Mouse (Mus musculus) heart, postnatal 14 days (tissue): Measurements from ENCODE around the gene Cytip. TPM values are rescaled to one million over a fixed set of nuclear protein-coding genes. Genes with fewer than 3 reads are reported as not detected.

Experiments used
- DNase-seq, 2 experiments: peaks; one replicate each; pipeline ENCODE4 v3.0.0; 2021 to 2022
- intact Hi-C: fragments of 180-260 bp; cut with DNase I; formaldehyde crosslinking; loops from one replicate; pipeline ENCODE4 v1.15.1; 2025
- long read RNA-seq, 2 experiments: library from polyadenylated mRNA; stranded (forward); transcript quantifications; one replicate each; pipeline ENCODE4 v2.0.0; 2021
- total RNA-seq, 2 experiments: library from RNA; stranded (reverse); gene quantifications; 2 replicates each; pipeline ENCODE4 v1.2.3; 2021

Cytip gene
- total RNA-seq, result 1 to 10 TPM; 1.1 to 4.7 TPM
- long read RNA-seq, experiment 1, full-length matches to known transcripts, result 3 of 3 reads
- long read RNA-seq, experiment 1, partial matches to known transcripts, result 0 of 3 reads
- long read RNA-seq, experiment 1, other reads (novel, unspliced or antisense), result 0 of 3 reads
- long read RNA-seq, experiment 2, result 0 reads

DNA sequence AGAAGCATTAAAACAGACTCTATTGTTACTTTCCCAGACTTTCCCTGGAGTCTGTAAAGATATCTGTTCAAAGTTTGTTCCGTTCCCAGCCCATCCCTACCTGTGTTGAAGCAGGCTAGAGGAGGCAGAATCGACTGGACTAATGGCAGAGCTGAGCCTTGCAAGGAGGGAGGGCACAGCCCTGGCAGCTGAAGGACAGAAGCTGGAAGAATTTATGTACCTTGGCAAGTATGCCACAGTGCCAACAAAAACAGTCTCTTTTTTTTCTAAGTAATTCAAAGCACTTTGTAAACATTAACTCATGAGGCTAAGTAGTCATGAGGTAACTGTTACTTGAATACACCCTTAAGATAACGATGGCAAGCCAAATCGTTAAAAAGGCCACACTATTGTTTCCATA, at the start of gene Cytip:
Cytip (minus strand) TSS at position 187 of the 400 bp plus-strand sequence.
- no peak for DNase-seq
- intact Hi-C loops, result loop anchor here (5.0 kb wide), 3 partner anchors 87 to 472 kb away; no protein-coding TSS in a partner anchor

DNA sequence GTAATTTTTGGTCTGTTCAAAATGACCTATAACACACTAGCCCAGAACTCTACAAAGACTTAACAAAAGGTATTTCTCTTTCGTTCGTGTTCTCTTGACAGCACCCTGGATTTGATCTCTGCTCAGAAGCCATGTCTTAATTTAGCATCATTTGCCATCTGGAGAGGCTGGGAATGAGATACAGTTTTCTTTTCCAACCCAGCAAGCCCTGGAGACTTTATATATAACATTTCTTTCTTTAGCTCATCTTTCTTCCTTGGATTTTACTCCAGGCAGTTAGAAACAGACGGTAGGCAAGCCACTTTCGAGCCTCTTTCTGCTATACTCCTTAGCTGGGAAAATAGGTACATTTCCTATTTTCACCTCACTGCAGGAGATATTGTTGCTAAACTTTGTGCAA, 45.3 kb upstream of the Cytip start:
- intact Hi-C loops, result no loop called here

DNA sequence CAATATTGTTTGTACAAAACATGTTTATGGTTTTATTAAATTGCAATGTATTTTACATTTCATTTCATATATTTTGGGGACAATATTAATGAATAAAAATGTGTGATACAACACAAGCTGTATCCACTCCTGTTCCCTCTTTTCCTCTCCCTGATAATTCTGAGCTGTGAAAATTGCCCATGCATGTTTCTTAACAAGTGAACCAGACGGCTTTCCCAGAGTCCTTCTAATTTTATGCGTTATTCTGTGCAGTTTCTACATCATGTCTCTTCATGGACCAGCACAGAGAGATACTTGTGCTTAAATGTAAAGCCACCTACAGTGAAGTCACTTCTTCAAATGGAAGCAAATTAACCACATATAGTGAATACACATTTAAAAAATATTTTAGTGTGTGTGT, 42.2 kb upstream of the Cytip start:
- DNase-seq, result no peak
- intact Hi-C loops, result no loop called here

More for the DNA sequence above, 45.3 kb upstream of the Cytip start:
- no peak for DNase-seq

DNA sequence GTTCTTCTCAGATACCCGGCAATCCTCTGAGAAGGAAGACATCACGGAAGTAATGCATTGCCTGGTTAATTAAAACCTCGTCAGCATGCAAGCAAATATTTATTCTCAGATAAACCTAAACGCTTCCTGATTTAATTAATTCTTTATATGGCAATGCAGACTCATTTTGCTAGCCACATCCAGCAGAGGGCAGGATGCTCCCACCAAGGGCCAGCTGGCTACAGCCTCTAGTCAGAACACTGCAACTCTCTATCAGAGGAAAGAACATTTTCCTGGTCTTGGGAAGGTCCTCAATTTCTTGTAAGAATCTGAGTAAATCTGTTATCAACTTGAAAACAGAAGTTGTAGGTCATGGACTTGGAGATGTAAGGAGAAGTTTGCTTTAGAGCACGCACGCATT, 4.1 kb upstream of the Cytip start:
- intact Hi-C loops, result loop anchor here (5.0 kb wide), 3 partner anchors 83 to 468 kb away; no protein-coding TSS in a partner anchor
- DNase-seq, result peak; percentile 61 to 73

DNA sequence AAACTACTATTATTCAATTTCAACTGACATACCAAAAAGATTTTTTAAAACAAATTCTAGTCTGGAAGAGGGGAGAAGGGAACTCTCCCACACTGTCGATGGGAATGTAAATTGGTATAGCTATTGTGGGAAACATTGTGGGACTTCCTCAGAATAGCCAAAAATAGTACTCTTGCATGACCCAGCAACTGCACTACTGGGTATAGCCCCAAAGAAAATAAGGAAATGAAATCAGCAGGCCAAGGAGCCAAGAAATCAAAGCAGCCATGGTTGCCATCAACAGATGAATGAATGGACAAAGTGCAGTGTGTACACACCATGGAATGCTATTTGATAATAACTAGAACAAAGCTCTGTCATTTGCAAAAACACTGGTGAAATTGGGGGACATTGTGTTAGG, 1.5 kb upstream of the Cytip start:
- DNase-seq, result no peak
- intact Hi-C loops, result loop anchor here (5.0 kb wide), 3 partner anchors 85 to 470 kb away; no protein-coding TSS in a partner anchor

DNA sequence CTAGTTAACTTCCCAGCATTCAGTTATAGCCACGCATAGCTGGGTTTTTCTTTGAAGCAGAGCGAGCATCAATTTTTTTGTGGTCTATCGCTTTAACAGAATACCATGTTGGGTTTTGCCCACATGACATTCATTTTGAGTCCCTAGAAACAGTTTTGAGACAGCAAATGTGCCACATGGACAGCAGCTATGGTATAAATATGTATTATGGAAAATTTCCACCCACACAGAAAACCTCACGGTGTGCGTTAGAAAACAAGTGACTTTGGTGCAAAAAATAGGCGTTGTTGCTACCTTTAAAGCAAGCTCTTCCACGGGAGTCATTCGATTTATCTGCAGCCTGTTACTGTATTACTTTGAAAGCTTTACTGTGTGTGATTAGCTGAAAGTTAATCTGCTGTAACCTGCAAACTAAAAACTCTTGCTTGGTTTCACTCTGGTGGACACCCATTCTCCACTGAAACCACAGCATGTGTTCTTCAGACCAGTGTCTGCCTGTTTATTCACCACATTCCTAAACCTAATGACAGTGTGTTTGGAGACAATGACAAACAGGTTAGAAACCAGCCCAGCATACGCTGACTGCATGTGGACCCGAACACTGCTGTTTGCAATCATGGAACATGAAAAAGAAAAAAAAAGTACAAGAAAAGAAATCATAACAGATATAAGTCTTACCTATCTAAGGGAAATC, 763 bp downstream of the Cytip start:
- intact Hi-C loops, result loop anchor here (5.0 kb wide), 3 partner anchors 88 to 473 kb away; no protein-coding TSS in a partner anchor
- no peak for DNase-seq

DNA sequence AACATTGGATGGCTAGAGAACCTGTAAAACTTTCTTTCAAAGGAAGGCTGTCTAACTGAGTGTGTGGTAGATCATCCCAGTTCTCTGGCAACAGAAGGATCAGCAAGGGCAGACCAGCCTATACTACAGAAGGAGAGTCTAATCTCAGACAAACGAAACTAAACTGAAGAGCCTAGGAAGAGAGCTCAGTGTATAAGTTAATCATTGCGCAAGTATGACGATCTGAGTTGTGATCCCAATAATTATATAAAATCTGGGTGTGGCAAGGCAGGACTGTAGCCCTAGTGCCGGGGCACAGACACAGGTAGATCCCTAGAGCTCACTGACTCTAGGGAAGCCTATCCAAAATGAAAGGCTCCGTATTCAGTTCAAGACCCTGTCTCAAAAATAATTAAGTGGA, 3.2 kb downstream of the Cytip start:
- no peak for DNase-seq
- intact Hi-C loops, result no loop called here

DNA sequence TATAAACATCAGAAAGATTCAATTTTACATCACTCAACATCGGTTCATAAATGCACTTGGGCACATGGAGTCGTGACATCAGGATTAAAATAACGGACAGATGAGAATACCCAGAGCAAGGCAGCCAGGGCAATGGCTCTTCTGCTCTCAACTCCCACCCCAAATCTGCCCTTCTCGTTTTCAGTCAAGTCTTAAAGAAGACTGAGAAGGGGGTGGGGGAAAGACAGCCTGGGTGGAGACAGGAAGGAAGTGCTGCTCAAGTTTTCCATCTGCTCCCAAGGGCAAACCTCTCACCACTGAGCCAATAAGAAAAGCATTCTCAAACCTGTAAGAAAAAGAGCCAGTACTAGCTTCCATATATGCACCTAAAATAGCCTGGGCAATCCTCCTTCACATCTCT, 5.8 kb downstream of the Cytip start:
- DNase-seq, result no peak
- intact Hi-C loops, result no loop called here

DNA sequence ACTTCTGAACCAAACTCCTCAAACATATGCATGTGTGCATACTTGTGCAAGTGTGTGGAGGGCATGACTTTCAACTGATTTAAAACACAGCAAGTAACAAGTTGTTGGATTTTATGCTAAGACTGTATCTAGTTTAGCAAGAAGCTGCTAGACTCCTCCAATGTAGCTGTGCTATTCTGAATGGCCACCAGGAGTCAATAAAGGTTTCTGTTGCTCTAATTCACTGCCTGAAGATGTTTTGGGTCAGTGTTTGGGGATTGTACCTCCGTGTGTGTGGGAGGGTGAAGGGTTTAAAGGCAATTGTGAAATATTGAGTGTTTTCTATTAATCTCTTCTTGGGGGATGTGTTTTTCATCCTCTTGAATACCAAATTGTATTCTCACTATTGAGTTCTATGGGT, 6.4 kb downstream of the Cytip start:
- intact Hi-C loops, result no loop called here

DNA sequence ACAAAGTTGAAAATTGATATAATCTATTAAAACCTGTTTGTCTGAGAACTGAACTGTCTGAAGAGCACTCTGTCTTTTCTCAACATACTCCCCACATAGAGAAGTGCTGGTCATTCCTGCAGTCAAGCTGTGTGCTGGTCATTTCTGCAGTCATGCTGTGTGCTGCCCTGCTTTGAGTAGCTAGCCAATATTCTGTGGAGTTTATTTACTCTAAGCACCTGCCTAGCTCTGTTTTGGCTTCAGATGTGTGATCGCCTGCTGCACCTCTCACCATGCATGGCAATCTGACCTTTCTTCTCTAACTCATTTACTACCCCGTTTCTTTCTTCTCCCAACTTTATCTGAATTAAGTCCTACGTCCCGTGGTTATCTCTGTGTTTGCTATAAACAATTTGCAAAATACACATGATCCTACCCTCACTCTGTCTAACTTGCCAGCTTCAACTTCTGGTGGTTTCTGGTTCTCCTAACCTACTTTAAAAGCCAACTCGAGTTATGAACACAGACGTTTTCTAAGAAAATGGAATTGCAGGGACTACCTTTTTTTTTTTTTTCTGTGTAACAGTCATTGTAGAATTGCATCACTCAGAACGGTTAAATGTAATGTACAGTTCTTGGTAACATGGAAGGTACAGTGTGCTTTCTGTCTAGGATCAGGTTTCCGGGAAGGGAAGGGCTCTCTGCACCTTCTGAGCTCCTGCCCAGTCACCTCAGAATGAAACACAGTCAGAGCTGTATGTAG, 7.9 kb downstream of the Cytip start:
- intact Hi-C loops, result no loop called here
- no peak for DNase-seq

More for the DNA sequence above, 6.4 kb downstream of the Cytip start:
- no peak for DNase-seq

DNA sequence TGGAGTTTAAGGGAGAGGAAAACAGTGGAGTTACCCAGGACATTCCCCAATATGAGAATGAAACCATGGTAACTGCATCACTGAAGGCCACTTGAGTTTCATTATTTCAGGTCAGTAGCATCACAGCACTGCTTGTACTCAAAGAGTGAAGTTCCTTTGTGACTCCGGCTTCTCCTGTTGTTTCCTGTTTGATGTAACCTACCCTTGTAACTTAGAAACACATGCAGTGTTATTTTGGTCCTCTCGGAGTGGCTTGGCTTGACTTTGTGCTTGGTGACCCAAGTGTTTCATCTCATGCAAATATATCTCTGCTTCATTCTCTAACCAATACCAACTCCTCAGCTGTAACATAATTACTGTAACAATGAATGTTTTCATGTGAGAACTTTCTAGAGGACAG, 11.1 kb downstream of the Cytip start:
- no peak for DNase-seq
- intact Hi-C loops, result no loop called here

DNA sequence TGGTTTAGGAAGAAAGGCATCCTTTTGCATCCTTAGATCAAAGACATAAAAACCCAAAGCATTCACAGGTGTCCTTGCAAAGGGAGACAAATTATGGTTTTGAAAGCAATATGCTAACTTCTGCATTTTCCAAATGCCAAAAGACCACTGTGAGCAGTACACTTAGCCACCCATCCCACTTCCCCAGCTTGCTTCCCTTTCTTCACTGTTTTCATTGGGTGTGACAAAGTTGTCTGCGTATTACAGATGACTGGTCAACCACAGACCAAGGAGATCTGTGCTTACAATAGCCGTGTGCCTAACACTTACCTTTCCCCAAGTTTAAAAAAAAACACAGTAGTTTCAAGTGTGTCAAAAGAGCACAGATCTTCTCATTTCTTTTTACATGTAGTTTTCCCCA, 11.7 kb downstream of the Cytip start:
- intact Hi-C loops, result no loop called here
- no peak for DNase-seq

DNA sequence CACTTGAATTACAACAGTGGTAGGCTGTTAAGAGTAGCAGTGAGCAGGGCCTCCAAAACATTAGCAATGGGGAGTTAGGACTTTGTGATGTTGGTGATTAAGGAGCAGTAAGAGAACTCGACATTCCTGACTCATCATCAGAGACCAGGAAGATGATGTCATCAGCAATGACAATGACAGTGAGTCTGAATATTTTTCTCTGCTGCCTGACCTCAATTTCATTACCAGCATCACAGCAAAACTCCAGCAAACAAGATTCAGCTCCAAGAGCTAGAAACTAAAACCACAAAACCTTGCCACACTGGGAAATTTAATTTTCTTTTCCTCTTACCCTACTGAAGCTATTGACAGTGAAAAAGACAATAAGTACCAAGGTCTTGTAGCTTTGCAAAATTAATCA, 14.6 kb downstream of the Cytip start:
- DNase-seq, result no peak
- intact Hi-C loops, result no loop called here

DNA sequence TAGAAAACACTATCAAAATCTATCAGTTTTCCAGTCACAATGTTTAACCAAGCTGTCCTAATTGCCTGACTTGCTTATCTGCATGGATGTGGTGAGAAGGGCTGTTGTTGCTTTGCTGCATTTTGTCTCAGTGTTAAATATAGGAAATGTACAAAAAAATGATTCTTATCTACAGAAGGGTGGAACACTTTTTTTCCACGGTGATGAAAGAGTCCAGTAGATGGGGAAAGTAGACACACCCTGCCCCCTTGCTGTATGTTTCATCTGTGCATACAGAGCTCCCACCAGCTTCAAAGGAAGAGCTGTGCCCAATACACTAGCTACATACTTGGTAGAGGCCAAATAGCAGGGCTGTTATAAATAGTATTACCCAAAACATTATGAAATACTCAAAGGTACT, 16.3 kb downstream of the Cytip start:
- intact Hi-C loops, result no loop called here
- no peak for DNase-seq

DNA sequence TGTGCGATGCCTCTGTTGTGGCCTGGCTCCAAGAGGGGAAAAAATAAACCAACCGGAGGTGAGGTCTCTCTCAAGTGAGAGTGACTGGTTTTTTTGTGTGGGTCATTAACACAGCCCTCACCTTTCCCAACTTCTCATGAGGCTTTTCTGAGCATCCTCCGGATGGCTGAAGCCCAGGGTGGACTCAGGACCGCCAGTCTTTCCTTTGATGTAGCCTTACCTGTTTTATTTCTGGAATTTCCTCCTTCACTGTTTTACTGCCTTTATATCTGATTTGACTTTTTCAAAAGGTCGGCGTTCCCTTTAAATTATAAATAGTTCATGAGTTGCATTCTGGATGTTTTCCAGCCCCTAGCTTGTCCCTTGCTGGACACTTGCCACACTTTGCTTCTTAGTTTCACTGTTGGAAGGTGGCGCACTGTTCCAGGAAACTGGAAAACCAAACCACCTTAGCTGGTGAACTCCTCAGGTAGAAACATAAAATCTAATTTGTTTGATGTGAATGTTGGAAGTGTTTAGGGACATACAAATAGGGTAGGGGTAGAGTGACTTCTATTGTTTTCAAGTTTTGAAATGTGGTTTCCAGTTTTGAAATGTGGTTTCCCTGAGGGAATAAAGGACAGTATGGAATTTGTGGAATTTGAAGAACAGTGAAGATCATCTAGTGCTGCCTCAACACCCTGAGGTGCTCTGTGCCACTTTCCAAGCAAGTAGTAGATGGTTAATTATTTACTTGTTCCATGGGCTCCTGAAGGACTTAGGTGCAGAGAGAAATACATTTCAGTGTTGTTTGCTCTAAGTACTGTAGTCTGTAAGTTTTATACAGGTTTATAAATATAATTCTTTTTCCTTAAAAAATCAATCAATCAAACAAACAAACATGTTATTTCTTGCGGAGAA, 19.7 kb downstream of the Cytip start:
- peak; percentile 43 to 71 for DNase-seq
- intact Hi-C loops, result no loop called here

DNA sequence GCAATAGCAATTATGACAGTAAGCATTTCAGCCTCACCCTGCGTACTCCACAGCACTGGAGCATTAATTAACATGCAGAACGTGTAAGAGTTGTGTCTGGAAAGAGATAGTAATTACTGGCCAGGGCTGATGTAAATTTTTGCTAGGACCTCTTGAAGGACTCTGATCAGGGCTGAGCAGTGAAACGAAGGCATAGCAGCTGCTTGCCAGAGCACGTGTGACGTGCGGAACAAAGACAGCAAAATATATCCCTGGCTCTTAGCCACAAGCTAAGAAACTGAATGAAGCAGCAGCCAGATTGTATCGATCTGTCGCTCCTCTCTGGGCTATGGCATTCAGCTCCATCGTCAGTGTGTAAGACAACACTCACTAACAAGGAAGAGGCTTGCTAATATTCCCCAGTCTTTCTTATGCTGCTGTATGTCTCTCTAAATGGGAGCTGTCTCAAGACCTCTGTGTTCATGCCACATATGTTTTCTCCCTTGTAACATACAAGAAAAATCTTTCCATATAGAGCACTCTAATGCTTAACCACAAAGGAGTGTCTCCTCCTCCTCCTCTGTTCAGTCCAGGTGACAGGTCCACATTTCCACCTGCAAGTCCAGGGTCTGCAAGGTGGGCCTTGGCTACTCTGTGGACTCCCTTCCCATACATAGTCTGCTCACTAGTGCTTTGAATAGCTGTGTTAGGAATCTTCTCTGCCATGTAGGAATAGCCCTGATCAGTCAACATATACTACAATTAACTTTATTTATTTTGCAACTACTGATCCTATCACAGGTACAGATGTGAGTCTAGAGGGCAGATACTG, 20.7 kb downstream of the Cytip start:
- intact Hi-C loops, result no loop called here
- no peak for DNase-seq

DNA sequence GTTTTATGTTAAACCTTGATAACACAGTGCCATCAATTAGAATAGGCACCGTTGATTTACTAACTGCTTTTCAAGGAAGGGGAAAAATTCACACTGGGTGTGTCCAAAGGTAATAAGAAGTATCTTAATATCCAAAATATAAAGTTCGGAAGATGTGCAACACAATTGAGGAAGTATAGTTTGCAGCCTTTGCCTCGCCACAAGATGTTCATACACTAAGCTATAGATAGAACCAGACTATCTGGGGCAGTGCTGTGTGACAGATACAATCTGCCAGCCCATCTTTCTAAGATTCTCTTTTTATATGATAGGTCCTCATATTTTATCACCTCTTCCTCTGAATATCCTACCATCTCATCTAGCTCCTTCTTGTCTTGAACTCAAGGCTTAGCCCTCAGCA, 22.4 kb downstream of the Cytip start:
- DNase-seq, result no peak
- intact Hi-C loops, result no loop called here

DNA sequence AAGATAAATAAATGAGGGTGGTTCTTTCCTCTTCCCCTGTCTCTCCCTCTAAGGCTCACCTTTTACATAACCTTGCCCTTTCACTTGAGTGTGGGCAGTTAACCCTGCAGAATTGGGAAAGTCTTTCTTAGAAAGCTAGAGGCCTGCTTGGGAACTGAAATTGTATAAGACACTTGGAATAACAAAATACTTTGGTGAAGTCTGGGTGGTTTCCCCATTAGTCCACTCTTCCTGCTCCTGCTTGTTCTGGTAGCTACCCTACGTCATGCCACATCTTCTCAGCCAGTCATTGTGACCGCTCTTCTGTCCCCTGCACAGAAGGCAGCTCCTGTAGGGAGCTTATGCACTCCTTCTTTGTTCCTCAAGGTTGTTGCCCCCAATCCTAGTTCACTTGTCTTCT, 26.2 kb downstream of the Cytip start:
- DNase-seq, result no peak
- intact Hi-C loops, result no loop called here

DNA sequence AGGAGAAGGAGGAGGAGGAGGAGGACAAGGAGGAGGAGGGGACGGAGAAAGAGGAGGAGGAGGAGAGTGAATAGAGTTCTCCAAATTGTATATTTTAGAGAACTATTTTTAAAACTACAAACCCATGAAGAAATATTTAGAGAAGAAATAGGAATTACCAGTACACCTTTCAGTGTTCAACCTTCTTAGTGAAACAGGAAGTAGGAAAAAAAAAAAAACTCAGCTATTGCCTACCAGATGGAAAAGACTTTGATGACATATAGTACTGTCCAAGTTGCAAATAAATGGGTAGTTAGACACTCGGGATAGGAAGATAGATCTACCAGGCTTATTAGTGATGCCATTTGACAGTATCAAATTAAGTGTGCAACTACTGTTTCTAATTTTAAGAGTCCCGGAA, 27.7 kb downstream of the Cytip start:
- no peak for DNase-seq
- intact Hi-C loops, result no loop called here

DNA sequence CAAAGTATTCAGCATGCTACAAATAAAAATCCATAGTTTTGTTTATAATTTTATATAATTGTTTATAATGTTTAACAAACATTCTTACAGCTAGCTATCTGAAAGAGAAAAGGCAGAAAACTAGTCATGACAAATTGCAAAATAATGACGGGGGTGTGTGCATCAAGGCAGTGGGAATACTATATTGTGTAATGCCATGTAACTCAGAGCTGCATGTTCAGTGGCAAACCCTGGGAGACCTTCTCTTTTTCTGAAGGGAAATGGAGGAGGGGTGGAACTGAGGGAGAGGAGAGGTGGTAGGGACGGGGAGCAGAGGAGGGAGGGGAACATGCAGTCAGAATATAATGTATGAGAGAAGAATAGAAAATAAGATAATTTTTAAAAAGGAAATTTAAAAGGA, 28.6 kb downstream of the Cytip start:
- intact Hi-C loops, result no loop called here
- no peak for DNase-seq
